Mouse (Mus musculus) gastrocnemius, postnatal 36 days (tissue): ENCODE data around the gene Bbip1. TPM values are rescaled to one million over a fixed set of nuclear protein-coding genes. Genes with fewer than 3 reads are reported as not detected.

Source experiments
- DNase-seq, 2 experiments: peaks; one replicate each; pipeline ENCODE4 v3.0.0; 2022
- intact Hi-C: fragments of 180-260 bp; cut with DNase I; formaldehyde crosslinking; loops from one replicate; pipeline ENCODE4 v1.15.1; 2025
- total RNA-seq, 2 experiments: library from RNA; stranded (reverse); gene quantifications; 2 replicates each; pipeline ENCODE4 v1.2.3; 2021

Gene Bbip1
- total RNA-seq, 2 experiments from 2014 or later = 31.2 to 32.1 TPM

DNA sequence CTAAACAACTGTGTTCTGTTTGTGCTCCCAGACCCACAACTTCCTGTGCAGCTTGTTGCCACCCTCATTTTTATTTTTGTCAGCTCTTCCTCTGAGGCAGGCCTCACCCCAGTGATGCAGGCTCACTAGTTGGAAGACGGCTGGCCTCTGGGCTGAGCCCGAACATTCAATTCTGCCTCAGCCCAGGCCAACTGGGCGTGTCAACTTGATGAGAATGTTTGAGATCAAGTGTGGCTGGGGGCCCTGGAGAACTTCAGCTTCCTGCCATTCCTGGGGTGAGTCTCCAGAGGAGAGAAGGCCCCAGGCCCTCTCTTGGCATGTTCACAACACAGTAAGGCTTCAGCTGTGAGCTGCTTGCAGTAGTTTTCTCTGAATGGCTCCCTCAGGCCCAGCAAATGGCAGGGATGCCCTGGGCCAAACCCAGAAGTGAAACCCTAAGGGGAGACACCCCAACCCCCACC, 50.7 kb downstream of the Bbip1 start:
- intact Hi-C loops = no loop called here
- peak; percentile 44 to 50 for DNase-seq

DNA sequence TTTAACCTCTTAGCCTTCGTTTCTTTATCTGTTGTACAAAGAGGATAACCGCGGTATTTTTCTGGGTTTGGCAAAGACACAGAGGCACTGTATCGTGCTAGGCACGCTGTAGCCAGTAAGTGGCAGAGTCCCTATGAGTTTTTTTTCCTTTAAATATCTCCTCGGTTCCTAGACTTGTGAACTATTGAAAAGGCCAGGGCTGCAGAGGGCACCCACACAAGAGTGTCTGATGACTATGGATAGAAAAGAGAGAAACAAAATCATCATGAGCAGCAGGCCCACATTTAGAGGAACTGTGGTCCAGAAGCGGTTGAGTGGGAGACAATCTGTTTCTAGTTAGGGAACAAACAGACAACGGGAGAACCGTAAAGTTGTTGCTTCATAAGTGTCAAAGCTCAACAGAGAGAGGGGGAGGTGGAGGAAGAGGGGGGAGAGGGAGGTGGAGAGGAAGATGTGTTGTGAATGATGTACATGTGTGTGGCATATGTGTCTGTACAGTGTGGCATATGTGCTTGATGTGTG, 51.5 kb downstream of the Bbip1 start:
- no peak for DNase-seq
- intact Hi-C loops = no loop called here

DNA sequence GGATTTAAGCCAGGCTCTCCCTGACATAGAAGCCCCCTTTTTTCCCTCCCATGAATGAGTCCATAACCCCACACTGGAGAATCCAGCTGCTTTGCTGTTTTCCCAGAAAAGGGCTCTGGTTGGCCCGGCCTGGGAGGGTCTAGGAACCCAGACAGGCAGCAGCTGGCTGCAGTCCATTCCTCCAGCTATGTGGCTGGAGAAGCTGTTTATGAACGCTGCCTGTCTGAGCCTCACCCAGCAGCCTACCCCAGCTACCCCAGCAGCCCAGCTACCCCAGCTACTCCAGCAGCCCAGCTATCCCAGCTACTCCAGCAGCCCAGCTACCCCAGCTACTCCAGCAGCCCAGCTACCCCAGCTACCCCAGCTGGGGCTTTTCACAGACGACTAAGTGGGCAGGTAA, 52.4 kb downstream of the Bbip1 start, which contains the start of gene Pdcd4:
Gene Pdcd4, plus strand, starts transcription at position 171 of the 400 bp plus-strand sequence.
- no peak for DNase-seq

DNA sequence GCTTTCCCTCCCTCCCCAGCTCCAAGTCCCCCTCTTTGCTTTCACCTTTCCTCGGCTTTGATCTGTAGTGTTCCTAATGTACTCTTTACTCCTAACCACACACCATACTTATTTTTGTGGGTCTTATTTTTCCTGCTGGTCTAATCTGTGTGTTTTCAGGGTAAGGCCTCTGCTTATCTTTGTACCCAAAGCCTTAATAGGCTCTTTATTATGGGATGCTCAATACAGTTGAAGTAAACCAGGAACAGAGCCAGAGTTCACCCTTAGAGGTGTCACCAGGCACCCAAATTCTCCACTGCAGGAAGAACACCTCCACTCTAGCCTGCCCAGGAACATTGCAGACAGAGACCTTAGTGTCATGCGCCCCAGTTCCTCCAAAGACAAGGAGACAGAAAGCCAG, 52.9 kb downstream of the Bbip1 start:
- intact Hi-C loops = no loop called here
- no peak for DNase-seq

More for the DNA sequence above, 52.4 kb downstream of the Bbip1 start, which contains the start of gene Pdcd4:
- intact Hi-C loops = no loop called here

DNA sequence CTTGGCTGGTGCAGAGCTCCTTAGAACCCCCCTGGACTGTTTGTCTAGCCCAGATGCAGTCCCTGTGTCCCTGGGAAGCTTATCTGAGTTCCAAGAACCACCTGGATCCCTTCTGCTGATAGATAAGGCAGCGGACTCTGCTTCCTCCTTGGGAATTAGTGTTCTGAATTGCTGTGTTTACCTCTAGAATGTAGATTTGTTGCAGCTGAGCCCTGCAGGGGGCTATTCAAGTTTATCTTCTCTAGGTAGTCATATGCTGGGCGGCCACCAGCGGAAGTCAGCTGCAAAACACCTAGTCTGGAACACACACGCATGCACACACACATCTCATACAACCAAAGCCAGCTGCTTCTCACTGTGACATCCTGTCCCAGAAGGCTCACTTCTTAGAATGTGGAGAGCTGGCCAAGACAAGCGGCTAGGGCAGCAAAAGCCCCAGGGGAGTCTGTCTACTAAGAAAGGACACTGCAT, 53.6 kb downstream of the Bbip1 start:
- DNase-seq = no peak

DNA sequence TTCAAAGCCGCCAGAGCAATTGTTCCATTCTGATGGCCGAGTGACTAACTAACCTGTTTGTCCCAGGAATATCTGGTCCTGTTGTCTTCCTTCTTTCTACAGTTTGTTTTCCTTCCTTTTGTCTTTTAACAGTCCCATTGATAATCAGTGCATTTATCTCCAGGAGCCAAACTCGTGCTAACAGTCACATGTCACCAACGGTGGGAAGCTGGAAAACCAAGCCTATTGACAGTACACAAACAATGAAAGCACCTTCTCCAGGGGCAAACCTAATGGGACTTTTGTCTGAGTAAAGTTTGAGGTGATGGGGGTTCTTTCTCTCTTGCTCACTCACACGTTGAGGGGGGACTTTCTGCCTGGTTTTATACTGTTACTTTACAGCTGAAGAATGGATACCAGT, 54.2 kb downstream of the Bbip1 start:
- intact Hi-C loops = no loop called here
- DNase-seq = no peak

More for the DNA sequence above, 53.6 kb downstream of the Bbip1 start:
- intact Hi-C loops = no loop called here

DNA sequence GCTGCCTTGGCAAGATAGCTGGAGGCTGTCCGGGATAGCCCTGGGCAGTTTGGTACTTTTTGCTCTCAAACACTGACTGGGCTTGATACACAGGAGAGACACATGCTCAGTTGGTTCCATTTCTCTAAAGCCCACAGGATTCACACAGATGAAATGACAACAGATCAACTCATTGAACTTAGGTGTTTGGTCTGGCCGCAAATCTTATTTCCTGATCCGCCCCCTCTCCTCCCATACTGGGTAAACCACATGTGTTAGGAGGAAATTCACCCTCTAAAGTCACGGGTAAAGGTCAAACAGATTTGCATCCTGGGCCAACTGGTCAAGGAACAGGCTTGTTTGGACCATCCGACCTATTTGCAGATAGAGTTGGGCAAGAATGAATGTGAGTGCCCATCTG, 54.9 kb downstream of the Bbip1 start:
- intact Hi-C loops = no loop called here
- no peak for DNase-seq

DNA sequence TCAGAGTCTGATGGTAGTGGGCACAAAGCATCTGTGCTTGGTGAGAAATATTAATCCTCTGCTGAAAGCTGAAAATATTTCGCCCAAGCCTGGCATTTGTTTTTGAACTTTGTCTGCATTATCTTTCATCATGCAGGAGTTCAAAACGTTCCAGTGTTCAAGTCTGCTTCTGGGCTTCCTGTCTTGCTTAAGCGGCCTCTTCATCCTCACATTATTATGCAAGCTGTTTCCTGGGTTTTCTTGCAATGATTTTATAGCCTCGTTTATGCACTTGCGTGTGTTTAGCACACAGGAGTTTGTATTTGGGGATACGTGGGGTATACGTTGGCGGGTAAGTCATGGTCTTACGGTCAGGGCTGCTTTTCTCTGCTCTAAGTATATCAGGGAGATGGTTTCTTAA, 56.1 kb downstream of the Bbip1 start:
- intact Hi-C loops = no loop called here
- DNase-seq = no peak

DNA sequence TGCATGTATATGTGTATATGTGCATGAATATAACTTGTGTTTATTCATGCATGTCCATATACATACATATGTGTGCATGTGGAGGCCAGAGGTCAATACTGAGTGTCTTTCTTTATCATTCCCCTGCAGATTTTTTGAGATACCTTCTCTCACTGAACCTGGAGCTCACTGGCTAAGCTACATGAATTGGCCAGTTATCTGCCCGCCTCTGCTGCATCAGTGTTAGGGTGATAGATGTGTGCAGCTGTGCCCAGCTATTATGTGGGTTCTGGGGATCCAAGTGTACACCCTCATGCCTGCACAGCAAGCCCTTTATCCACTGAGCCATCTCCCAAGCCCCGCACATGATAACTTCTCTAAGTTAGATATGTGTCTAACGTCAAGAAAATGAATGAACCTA, 56.6 kb downstream of the Bbip1 start:
- intact Hi-C loops = no loop called here
- DNase-seq = no peak

DNA sequence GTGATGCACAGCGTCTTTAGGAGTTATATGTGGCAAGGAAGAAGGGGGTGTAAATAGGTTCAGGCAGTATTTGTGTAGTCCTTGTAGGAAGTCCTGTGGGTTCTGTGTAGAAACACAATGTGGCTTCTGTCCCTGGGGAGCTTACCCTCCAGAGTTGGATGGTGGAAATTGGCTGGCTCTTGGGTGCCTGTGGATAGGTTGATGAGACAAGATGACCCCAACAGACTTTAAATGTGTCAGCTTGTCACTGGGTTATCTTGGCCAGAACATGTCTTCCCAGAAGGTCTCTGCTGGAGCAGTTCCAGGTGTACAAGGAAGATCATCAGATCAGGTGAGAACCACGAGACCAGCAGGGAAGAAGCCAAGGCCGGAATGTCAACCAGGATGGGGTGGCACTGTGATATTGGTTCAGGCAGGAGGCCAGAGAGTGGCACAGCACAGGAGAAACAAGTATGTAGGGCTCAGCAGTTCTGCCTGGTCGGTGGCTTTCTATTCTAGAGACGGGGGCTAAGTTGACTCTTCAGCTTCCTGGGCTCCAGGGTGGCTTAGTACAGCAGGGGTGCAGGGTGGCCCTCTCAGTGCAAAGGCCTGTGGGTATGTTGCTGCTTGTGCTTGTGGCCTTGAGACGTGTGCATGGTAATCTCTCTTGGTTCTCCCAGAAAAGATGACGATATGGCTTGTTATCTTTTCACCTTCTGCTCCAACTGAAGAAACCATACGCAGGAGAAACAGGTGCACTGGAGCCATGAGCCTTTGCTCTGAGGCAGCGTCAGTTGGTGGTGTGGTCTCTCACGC, 57.7 kb downstream of the Bbip1 start:
- intact Hi-C loops = no loop called here

DNA sequence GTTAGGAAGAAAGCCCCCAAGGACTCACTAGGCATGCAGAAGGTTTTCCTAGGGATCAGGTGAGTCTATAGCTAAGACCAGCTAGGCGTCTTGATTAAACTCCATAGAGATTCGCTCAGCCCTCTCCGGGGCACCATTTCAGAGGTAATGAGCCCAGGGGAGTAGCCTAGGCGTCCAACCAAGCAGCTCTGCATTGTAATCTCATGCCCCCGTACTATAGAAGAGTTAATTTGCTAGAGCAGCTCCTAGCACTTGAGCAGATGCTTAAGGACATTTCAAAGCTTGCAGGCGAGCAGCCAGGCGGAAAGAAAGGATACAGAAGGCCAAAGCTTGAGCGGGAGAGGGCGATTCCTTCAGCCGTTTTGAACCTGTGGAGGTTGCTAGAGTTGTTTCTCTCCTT, 59.0 kb downstream of the Bbip1 start:
- DNase-seq = no peak
- intact Hi-C loops = no loop called here

More for the DNA sequence above, 57.7 kb downstream of the Bbip1 start:
- no peak for DNase-seq

DNA sequence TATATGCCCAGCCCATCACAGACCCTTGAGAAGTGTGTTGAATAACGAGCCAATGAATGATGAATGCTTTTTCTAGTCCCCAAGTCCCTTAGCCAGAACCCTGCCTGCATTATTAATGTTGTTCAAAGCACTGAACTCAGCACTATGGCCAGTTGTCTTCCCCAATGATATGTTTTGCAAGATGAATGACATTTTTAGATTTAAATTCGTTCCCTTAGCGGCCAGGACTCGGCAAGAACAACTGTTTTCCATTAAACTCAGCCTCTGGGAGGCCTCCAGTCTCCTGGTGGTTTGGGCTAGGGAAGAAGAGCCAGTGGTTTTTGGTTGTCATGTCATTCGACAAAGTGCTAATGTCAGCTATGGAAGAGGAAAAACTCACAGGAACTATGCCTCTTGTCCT, 62.6 kb downstream of the Bbip1 start:
- no peak for DNase-seq
- intact Hi-C loops = no loop called here

DNA sequence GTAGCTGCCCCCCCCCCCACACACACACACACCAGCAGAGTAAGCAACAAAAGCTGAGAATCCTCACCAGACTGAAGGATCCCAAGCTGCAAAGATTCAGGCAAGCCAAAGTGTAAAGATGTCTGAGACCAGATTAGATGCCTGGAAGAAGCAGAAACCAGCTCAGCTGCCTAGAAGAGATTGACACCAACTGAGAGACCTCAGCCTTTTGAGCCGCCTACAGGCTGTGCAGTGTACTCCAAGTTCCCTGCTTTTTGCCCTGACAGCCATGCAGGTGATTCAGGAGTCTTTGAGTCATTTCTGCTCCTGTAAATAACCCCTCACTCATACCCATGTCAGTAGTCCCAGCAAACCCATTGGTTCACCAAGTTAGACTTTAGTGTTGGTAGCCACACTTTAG, 64.0 kb downstream of the Bbip1 start:
- no peak for DNase-seq
- intact Hi-C loops = no loop called here

Other genes starting within 250 kb of the Bbip1 start
- gene Pdcd4, start 52.4 kb downstream of the Bbip1 start, total RNA-seq = 10 to 100 TPM; 13.6 to 15.8 TPM
- gene Shoc2, start 321 bp downstream of the Bbip1 start, total RNA-seq = 10 to 100 TPM; 20.6 to 22.9 TPM
- gene Adra2a, start 99.5 kb upstream of the Bbip1 start, total RNA-seq = under 1 TPM; 0.25 to 0.46 TPM